Mouse (Mus musculus) layer of hippocampus, adult 11-12 months (tissue): Measurements from ENCODE around the gene Mt2.

Experiments used
- DNase-seq: peaks from one replicate; pipeline ENCODE4 v3.0.0; 2022; ENCODE audit warnings: low spot score

Mt2 gene

GRCm38 (mm10) chr8:94199202-94199869 is 26.9 kb downstream of the Mt2 start:
- DNase-seq = peak; percentile 83

GRCm38 (mm10) chr8:94204043-94204442 is 31.6 kb downstream of the Mt2 start:
- DNase-seq = no peak

- peak; percentile 62 for DNase-seq
Measured at GRCm38 (mm10) chr8:94205736-94206135, 33.3 kb downstream of the Mt2 start.

- DNase-seq = no peak
Measured at GRCm38 (mm10) chr8:94206256-94206655, 33.8 kb downstream of the Mt2 start.

- DNase-seq = no peak
Measured at GRCm38 (mm10) chr8:94207491-94207890, 35.0 kb downstream of the Mt2 start.

GRCm38 (mm10) chr8:94209639-94210038 is 37.2 kb downstream of the Mt2 start:
- DNase-seq = peak; percentile 64

GRCm38 (mm10) chr8:94210225-94210624 is 37.8 kb downstream of the Mt2 start:
- no peak for DNase-seq

GRCm38 (mm10) chr8:94213819-94214218 is 41.4 kb downstream of the Mt2 start:
- DNase-seq = no peak

GRCm38 (mm10) chr8:94214252-94215173 is 42.0 kb downstream of the Mt2 start, which contains the start of gene Nup93:
Nup93 (plus strand) TSS chr8:94214564.
- peak; percentile 99 for DNase-seq
